Comparison of ENCODE assay signal across 8 mouse cellular contexts in genomic region chr11:117963872-117964271, GRCm38 (mm10). TPM values are rescaled to one million over a fixed set of nuclear protein-coding genes. Genes with fewer than 3 reads are reported as not detected.
DNase-seq lines count a peak whose midpoint lies in the region; ATAC-seq and TF ChIP-seq lines count a peak whose summit lies in the region.

No protein-coding gene starts in this region.

- peak overlapping the region; percentile 43; the same call in 1 of the 2 replicates for H3K9ac ChIP-seq in liver, embryonic 11.5 days (ENCODE audit: low read depth, low read length)

- no peak for ATAC-seq in liver, embryonic 11.5 days (replicated peaks; ENCODE audit: low FRiP score)

- no peaks in the 10 kb centered on the region for H3K9me3 ChIP-seq in liver, embryonic 11.5 days (ENCODE audit: control insufficient read depth, low read length)

- peak overlapping the region; percentile 88 for H3K4me3 ChIP-seq in testis, adult 2 months (ENCODE audit: control insufficient read depth, low read depth, low read length)
- H3K4me3 ChIP-seq in liver, embryonic 11.5 days (ENCODE audit: low read depth, low read length) = peak overlapping the region; percentile 49

- peaks cover 25% of the 10 kb centered on the region for H3K4me1 ChIP-seq in testis, adult 2 months (ENCODE audit: control insufficient read depth, insufficient read depth, low read length)
- peaks cover 63% of the 10 kb centered on the region for H3K4me1 ChIP-seq in liver, embryonic 11.5 days (replicated peaks; ENCODE audit: control insufficient read depth, insufficient read depth, low read length)

- no peaks in the 10 kb centered on the region for H3K27me3 ChIP-seq in testis, adult 2 months (ENCODE audit: control insufficient read depth, insufficient read depth, low read length)
- peaks cover 49% of the 10 kb centered on the region for H3K27me3 ChIP-seq in liver, embryonic 11.5 days (replicated peaks; ENCODE audit: control insufficient read depth, insufficient read depth, low read length)

- peak overlapping the region; percentile 94 for H3K4me2 ChIP-seq in liver, embryonic 11.5 days

- no peak for TF ChIP-seq POLR2A in testis, adult 2 months (IDR thresholded peaks at IDR 0.05; ENCODE audit: control insufficient read depth, low read depth, low read length)

- TF ChIP-seq CTCF in testis, adult 2 months (IDR thresholded peaks at IDR 0.05; ENCODE audit: control insufficient read depth, insufficient read depth, insufficient replicate concordance, low read depth, low read length) = no peak

- peak overlapping the region; percentile 75 for H3K27ac ChIP-seq in testis, adult 2 months (ENCODE audit: control insufficient read depth, insufficient read depth, low read depth, low read length)
- peak overlapping the region; percentile 81 for H3K27ac ChIP-seq in liver, embryonic 11.5 days (ENCODE audit: low read depth, low read length)

- peak; percentile 41 for DNase-seq in embryo, embryonic 10 days (ENCODE audit: low spot score)
- DNase-seq in embryo, embryonic 9.5 days (ENCODE audit: extremely low spot score) = no peak
- no peak for DNase-seq in testis, postnatal 10 days (ENCODE audit: low spot score)
- no peak for DNase-seq in liver, embryonic 11.5 days (ENCODE audit: low spot score)
- DNase-seq in frontal cortex, postnatal 36 days (ENCODE audit: low spot score in 2 of 2) = no peak
- DNase-seq in T-cell, adult 2 months (ENCODE audit: low spot score) = no peak
- no peak for DNase-seq in kidney, adult 9 months

- WGBS in liver, embryonic 11.5 days = 2% methylated on average over 9 of the region's 9 CpGs

- no peaks in the 10 kb centered on the region for H3K36me3 ChIP-seq in testis, adult 2 months (ENCODE audit: control insufficient read depth, insufficient read depth, low read length)
- H3K36me3 ChIP-seq in liver, embryonic 11.5 days (ENCODE audit: control insufficient read depth, insufficient read depth, low read length) = no peaks in the 10 kb centered on the region

RNA-seq across cellular contexts. Expression of gene Socs3, which starts 6.0 kb away (rescaled TPM):
- polyA plus RNA-seq in testis, adult 2 months (2012; rRNA removed) = 0.51 and 0.61 TPM in 2 replicates
- 3.7 and 4.6 TPM in 2 replicates for polyA plus RNA-seq in liver, embryonic 11.5 days (2014; fragmentation: Nextera tagmentation; extraction: Ambion mirVana)

RNA-seq across cellular contexts. Expression of gene Pgs1, which starts 22.2 kb away (rescaled TPM):
- 55.3 and 59.6 TPM in 2 replicates for polyA plus RNA-seq in testis, adult 2 months (2012; rRNA removed)
- 31.5 and 31.9 TPM in 2 replicates for polyA plus RNA-seq in liver, embryonic 11.5 days (2014; fragmentation: Nextera tagmentation; extraction: Ambion mirVana)
